Mouse (Mus musculus) macrophage (primary cell): ENCODE results near the gene Ccdc115. TPM values are rescaled to one million over a fixed set of nuclear protein-coding genes. Genes with fewer than 3 reads are reported as not detected.
A peak's percentile ranks its signal among the peaks of the same experiment; 100 is the strongest.
"Not testable (repeated sequence)": the region's sequence is repeated elsewhere in the genome, so short reads cannot be mapped to it uniquely, and the experiment has no call there.

Experiments used
- H3K27ac ChIP-seq: fragments of 350-480 bp; formaldehyde crosslinking; 2 replicates; pipeline ENCODE4 v1.9.0; 2021
- H3K36me3 ChIP-seq: fragments of 350-480 bp; formaldehyde crosslinking; 2 replicates; pipeline ENCODE4 v1.9.0; 2021; ENCODE audit errors: inconsistent target
- H3K4me3 ChIP-seq: fragments of 350-480 bp; formaldehyde crosslinking; 2 replicates; pipeline ENCODE4 v1.9.0; 2021; ENCODE audit errors: inconsistent target
- H3K79me2 ChIP-seq: fragments of 350-480 bp; formaldehyde crosslinking; 2 replicates; pipeline ENCODE4 v1.9.0; 2021; ENCODE audit errors: inconsistent target
- WGBS: methylation state at CpG from one replicate; pipeline ENCODE4 v1.1.7; 2026; ENCODE audit warnings: inconsistent platforms; ENCODE audit not compliant: missing documents; 5-methylcytosine and 5-hydroxymethylcytosine counted together
- polyA plus RNA-seq: library from polyadenylated mRNA; stranded (reverse); fragments of 250-400 nt; gene quantifications from 3 replicates; pipeline ENCODE4 v1.2.4, GENCODE M21; 2018; ENCODE audit warnings: inconsistent platforms

Ccdc115 gene
- polyA plus RNA-seq, 1 experiment from 2014 or later, result 87.1 TPM

- peak overlapping the region; percentile 86 for H3K27ac ChIP-seq
- 0% methylated on average over 8 of the region's 8 CpGs for WGBS
- peak overlapping the region; percentile 17; the same call in 1 of the 2 replicates for H3K4me3 ChIP-seq
- H3K79me2 ChIP-seq, result no peaks in the 10 kb centered on the region
- no peaks in the 10 kb centered on the region for H3K36me3 ChIP-seq
These were observed 24.9 kb upstream of the Ccdc115 start for GRCm38 (mm10) chr1:34464310-34464817.

- H3K4me3 ChIP-seq, result no peak overlapping the region
- peak overlapping the region; percentile 86 for H3K27ac ChIP-seq
- H3K79me2 ChIP-seq, result no peaks in the 10 kb centered on the region
- no peaks in the 10 kb centered on the region for H3K36me3 ChIP-seq
- 27% methylated on average over 7 of the region's 7 CpGs for WGBS
These were observed 23.3 kb upstream of the Ccdc115 start for GRCm38 (mm10) chr1:34462766-34463165.

GRCm38 (mm10) chr1:34460061-34460441 lies 20.6 kb upstream of the Ccdc115 start:
- WGBS, result 1% methylated on average over 15 of the region's 15 CpGs
- 0 out of 2 replicates have a peak overlapping the region, but pooled peaks have one; percentile 3 for H3K27ac ChIP-seq
- no peaks in the 10 kb centered on the region for H3K36me3 ChIP-seq
- H3K4me3 ChIP-seq, result peak overlapping the region; percentile 43
- no peaks in the 10 kb centered on the region for H3K79me2 ChIP-seq

- WGBS, result 1% methylated on average over 48 of the region's 48 CpGs
- 0 out of 2 replicates have a peak within 1 kb of the TSS, but pooled peaks have one; percentile 3 for H3K27ac ChIP-seq
- peak within 1 kb of the TSS; percentile 43 for H3K4me3 ChIP-seq
- H3K79me2 ChIP-seq, result no peaks in the 10 kb centered on the region
- no peaks in the 10 kb centered on the region for H3K36me3 ChIP-seq
These were observed 20.0 kb upstream of the Ccdc115 start, which contains the start of gene Ptpn18 for GRCm38 (mm10) chr1:34459284-34460060. Gene Ptpn18 (plus strand): TSS chr1:34459762.

- H3K4me3 ChIP-seq, result no peak overlapping the region
- no peaks in the 10 kb centered on the region for H3K36me3 ChIP-seq
- no peaks in the 10 kb centered on the region for H3K79me2 ChIP-seq
- 47% methylated on average over 8 of the region's 8 CpGs for WGBS
- H3K27ac ChIP-seq, result no peak overlapping the region
These were observed 19.0 kb upstream of the Ccdc115 start for GRCm38 (mm10) chr1:34458431-34458830.

- 98% methylated on average over 6 of the region's 6 CpGs for WGBS
- Histone ChIP-seq H3K27ac (no peak overlapping the region), H3K4me3 (no peak overlapping the region), H3K79me2 (peaks cover 34% of the 10 kb centered on the region), H3K36me3 (peaks cover 34% of the 10 kb centered on the region)
These were observed 3.7 kb upstream of the Ccdc115 start for GRCm38 (mm10) chr1:34443124-34443523.

- peaks cover 40% of the 10 kb centered on the region for H3K79me2 ChIP-seq
- peak overlapping the region; percentile 92 for H3K27ac ChIP-seq
- H3K4me3 ChIP-seq, result peak overlapping the region; percentile 75
- WGBS, result 11% methylated on average over 31 of the region's 31 CpGs
- H3K36me3 ChIP-seq, result peaks cover 39% of the 10 kb centered on the region
These were observed 624 bp upstream of the Ccdc115 start for GRCm38 (mm10) chr1:34439961-34440630.

GRCm38 (mm10) chr1:34438381-34439051 lies 956 bp downstream of the Ccdc115 start:
- WGBS, result 64% methylated on average over 10 of the region's 20 CpGs
- Histone ChIP-seq H3K36me3 (peaks cover 23% of the 10 kb centered on the region), H3K27ac (peak overlapping the region; percentile 92), H3K4me3 (peak overlapping the region; percentile 75), H3K79me2 (peaks cover 40% of the 10 kb centered on the region)

- H3K79me2 ChIP-seq, result peaks cover 40% of the 10 kb centered on the region
These were observed 2.1 kb downstream of the Ccdc115 start for GRCm38 (mm10) chr1:34437366-34437765.

GRCm38 (mm10) chr1:34436374-34436773 lies 3.1 kb downstream of the Ccdc115 start:
- H3K4me3 ChIP-seq, result no peak overlapping the region
- no peak overlapping the region for H3K27ac ChIP-seq
- peaks cover 22% of the 10 kb centered on the region for H3K36me3 ChIP-seq
- 91% methylated on average over 3 of the region's 3 CpGs for WGBS
- H3K79me2 ChIP-seq, result peaks cover 32% of the 10 kb centered on the region

More at GRCm38 (mm10) chr1:34437366-34437765, 2.1 kb downstream of the Ccdc115 start:
- H3K36me3 ChIP-seq, result peaks cover 13% of the 10 kb centered on the region; the same call in 1 of the 2 replicates
- WGBS, result 96% methylated on average over 6 of the region's 8 CpGs
- H3K4me3 ChIP-seq, H3K27ac ChIP-seq: not testable (repeated sequence)

GRCm38 (mm10) chr1:34435371-34436120 lies 3.9 kb downstream of the Ccdc115 start:
- Histone ChIP-seq H3K79me2 (peaks cover 24% of the 10 kb centered on the region), H3K36me3 (peaks cover 30% of the 10 kb centered on the region), H3K4me3 (peak overlapping the region; percentile 50; the same call in 1 of the 2 replicates), H3K27ac (peak overlapping the region; percentile 82)
- WGBS, result 65% methylated on average over 8 of the region's 8 CpGs

GRCm38 (mm10) chr1:34434660-34435160 lies 4.8 kb downstream of the Ccdc115 start:
- Histone ChIP-seq H3K4me3 (peak overlapping the region; percentile 50), H3K36me3 (peaks cover 38% of the 10 kb centered on the region), H3K27ac (peak overlapping the region; percentile 82), H3K79me2 (peaks cover 16% of the 10 kb centered on the region)
- WGBS, result under 1% methylated on average over 30 of the region's 30 CpGs

- Histone ChIP-seq H3K27ac (peak overlapping the region; percentile 82), H3K4me3 (peak overlapping the region; percentile 50), H3K36me3 (peaks cover 39% of the 10 kb centered on the region), H3K79me2 (peaks cover 15% of the 10 kb centered on the region)
- WGBS, result 6% methylated on average over 19 of the region's 19 CpGs
These were observed 5.5 kb downstream of the Ccdc115 start for GRCm38 (mm10) chr1:34433891-34434521.
